Mouse (Mus musculus): ENCODE measurements around the gene Olfr1360. TPM values are rescaled to one million over a fixed set of nuclear protein-coding genes. Genes with fewer than 3 reads are reported as not detected.
"Not testable (repeated sequence)": the region's sequence is repeated elsewhere in the genome, so short reads cannot be mapped to it uniquely, and the experiment has no call there.

The Olfr1360 gene
- polyA plus RNA-seq, 1 experiment: not detected

DNA sequence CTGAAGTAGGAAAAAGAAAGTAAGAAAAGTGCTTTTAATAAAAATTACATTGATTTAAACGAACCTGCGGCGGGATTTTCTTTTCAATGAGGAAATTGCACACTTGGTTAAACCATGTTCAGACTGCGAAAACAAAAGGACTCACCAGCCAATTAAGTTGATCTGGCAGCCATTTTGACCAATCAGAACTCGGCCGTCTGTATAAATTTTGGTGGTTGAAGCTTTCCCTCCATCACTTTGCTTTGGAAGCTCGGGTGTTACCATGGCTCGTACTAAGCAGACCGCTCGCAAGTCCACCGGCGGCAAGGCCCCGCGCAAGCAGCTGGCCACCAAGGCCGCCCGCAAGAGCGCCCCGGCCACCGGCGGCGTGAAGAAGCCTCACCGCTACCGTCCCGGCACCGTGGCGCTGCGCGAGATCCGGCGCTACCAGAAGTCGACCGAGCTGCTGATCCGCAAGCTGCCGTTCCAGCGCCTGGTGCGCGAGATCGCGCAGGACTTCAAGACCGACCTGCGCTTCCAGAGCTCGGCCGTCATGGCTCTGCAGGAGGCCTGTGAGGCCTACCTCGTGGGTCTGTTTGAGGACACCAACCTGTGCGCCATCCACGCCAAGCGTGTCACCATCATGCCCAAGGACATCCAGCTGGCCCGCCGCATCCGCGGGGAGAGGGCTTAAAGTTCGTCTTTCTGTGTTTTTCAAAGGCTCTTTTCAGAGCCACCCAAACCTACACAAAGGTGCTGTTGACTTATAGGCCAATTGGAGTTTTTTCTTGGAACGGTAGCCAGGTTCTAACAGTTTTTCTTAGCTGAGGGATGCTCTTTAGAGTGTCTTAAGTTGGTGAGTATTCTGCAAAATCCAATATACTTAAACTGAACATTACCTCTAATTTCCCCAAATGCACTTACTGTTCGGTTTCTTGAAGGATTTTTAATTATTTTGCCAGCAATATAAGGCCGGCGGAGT is 40.5 kb upstream of the Olfr1360 start, which contains the start of gene Hist1h3h:
Gene Hist1h3h (plus strand): TSS at position 263 of the 961 bp plus-strand sequence.
- peak within 1 kb of the TSS; percentile 39 for H3K4me3 ChIP-seq (replicated peaks; ENCODE audit: insufficient read depth, low read depth, low read length)
- TF ChIP-seq POLR2A (IDR thresholded peaks at IDR 0.05; ENCODE audit: borderline replicate concordance, insufficient read depth, low read length): peak; percentile 64; the same call in 1 of the 2 replicates
- not testable (repeated sequence) for H3K27me3 ChIP-seq (ENCODE audit: control insufficient read depth, insufficient read depth, low read length); H3K4me1 ChIP-seq (ENCODE audit: control insufficient read depth, insufficient read depth, low read length); H3K27ac ChIP-seq (ENCODE audit: insufficient read depth, low read length)
- DNase-seq: peak; percentile 77 to 82
- WGBS: 5% methylated on average over 29 of the region's 56 CpGs

GRCm38 (mm10) chr13:21716540-21717391 is 39.6 kb upstream of the Olfr1360 start:
- peak overlapping the region; percentile 39 for H3K4me3 ChIP-seq (replicated peaks; ENCODE audit: insufficient read depth, low read depth, low read length)
- not testable (repeated sequence) for H3K27me3 ChIP-seq (ENCODE audit: control insufficient read depth, insufficient read depth, low read length); H3K4me1 ChIP-seq (ENCODE audit: control insufficient read depth, insufficient read depth, low read length); H3K27ac ChIP-seq (ENCODE audit: insufficient read depth, low read length)
- WGBS: 1% methylated on average over 15 of the region's 38 CpGs
- peak in 1 of 2 experiments; percentile 29 for DNase-seq

DNA sequence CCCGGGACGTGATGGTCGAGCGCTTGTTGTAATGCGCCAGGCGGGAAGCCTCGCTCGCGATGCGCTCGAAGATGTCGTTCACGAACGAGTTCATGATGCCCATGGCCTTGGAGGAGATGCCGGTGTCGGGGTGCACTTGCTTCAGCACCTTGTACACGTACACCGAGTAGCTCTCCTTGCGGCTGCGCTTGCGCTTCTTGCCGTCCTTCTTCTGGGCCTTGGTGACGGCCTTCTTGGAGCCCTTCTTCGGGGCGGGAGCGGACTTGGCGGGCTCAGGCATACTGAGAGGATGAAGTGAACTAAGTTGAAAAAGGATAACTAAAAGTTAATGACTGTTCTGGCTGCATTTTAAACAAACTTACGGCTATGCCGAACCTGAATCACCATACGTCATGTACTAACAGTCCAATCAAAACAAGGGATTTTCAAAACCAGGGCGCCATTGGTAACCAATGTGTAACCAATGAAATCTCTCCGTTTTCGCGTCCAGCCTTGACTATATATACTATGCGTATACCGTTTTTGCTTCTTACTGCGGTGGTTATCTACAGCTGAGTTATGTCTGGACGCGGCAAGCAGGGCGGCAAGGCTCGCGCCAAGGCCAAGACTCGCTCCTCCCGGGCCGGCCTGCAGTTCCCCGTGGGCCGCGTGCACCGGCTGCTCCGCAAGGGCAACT is 38.8 kb upstream of the Olfr1360 start, which contains the start of the genes Hist1h2bl and Hist1h2ai:
Gene Hist1h2bl (minus strand): TSS at position 280 of the 676 bp plus-strand sequence.
Gene Hist1h2ai (plus strand): TSS at position 559 of the 676 bp plus-strand sequence.
- H3K27me3 ChIP-seq (ENCODE audit: control insufficient read depth, insufficient read depth, low read length): not testable (repeated sequence)
- TF ChIP-seq POLR2A (IDR thresholded peaks at IDR 0.05; ENCODE audit: borderline replicate concordance, insufficient read depth, low read length): peak; percentile 90
- WGBS: 2% methylated on average over 39 of the region's 50 CpGs

DNA sequence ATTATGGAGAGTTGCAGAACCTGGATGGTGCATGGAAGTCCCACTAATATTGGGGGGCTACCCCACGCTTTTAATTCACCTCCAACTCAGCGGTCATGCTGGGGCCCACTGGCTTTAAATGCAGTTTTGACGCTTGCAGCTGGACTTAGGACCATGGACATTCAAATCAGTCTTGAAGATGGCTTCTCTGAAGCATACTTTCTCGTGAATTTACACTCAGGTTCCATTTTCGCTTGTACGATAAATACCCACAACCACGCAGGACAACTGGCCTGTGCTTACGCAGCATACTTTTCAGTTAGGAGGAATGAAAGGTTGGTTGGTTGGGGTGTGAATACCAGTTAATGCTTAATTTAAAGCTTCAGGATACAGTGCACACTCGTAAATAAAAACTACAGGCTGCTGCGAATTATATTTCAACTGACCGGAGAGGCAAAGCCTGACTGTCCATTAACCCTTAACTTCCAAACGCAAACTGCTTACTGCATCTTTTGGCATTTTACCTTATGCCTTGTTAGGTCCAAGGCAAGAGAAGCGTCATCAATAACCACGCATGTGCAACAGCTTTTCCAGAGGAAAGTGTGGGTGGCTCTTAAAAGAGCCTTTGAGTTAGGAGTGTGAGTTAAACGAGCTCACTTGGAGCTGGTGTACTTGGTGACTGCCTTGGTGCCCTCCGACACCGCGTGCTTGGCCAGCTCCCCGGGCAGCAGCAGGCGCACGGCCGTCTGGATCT is 38.1 kb upstream of the Olfr1360 start:
- under 1% methylated on average over 22 of the region's 22 CpGs for WGBS
- Histone ChIP-seq H3K4me1 (ENCODE audit: control insufficient read depth, insufficient read depth, low read length) (no peaks in the 10 kb centered on the region), H3K27ac (ENCODE audit: insufficient read depth, low read length) (no peak overlapping the region), H3K27me3 (ENCODE audit: control insufficient read depth, insufficient read depth, low read length) (no peaks in the 10 kb centered on the region), H3K4me3 (replicated peaks; ENCODE audit: insufficient read depth, low read depth, low read length) (peak overlapping the region; percentile 32)
- no peak for TF ChIP-seq POLR2A (IDR thresholded peaks at IDR 0.05; ENCODE audit: borderline replicate concordance, insufficient read depth, low read length)
- no peak for TF ChIP-seq CTCF (IDR thresholded peaks at IDR 0.05; ENCODE audit: borderline replicate concordance, insufficient read depth, low read depth, low read length)
- no peak for DNase-seq

More for the DNA sequence above, 38.8 kb upstream of the Olfr1360 start, which contains the start of the genes Hist1h2bl and Hist1h2ai:
- DNase-seq: peak; percentile 84 to 94
- H3K4me1 ChIP-seq (ENCODE audit: control insufficient read depth, insufficient read depth, low read length); H3K27ac ChIP-seq (ENCODE audit: insufficient read depth, low read length): not testable (repeated sequence)
- peak within 1 kb of the TSS; percentile 78 for H3K4me3 ChIP-seq (replicated peaks; ENCODE audit: insufficient read depth, low read depth, low read length)

DNA sequence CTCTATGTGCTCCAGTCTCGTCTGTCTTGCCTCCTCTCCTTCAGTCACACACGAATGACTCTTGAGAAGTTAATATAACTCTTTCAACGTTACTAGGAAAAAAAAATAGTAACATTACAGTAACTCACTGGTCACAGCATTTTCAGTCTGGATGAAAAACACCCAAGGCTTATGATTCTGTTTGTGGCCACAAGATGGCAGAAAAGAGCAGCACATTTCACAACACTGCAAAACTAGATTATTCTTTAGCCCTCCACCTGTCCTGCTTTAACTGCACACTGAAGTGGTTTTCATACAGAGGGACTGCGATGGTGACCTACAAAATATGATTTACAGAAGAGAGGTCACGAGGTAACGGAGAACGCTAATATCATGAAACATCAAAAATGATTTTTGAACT is 37.5 kb upstream of the Olfr1360 start:
- Histone ChIP-seq H3K4me1 (ENCODE audit: control insufficient read depth, insufficient read depth, low read length) (no peaks in the 10 kb centered on the region), H3K4me3 (replicated peaks; ENCODE audit: insufficient read depth, low read depth, low read length) (no peak overlapping the region), H3K27ac (ENCODE audit: insufficient read depth, low read length) (no peak overlapping the region), H3K27me3 (ENCODE audit: control insufficient read depth, insufficient read depth, low read length) (no peaks in the 10 kb centered on the region)
- no peak for TF ChIP-seq POLR2A (IDR thresholded peaks at IDR 0.05; ENCODE audit: borderline replicate concordance, insufficient read depth, low read length)
- TF ChIP-seq CTCF (IDR thresholded peaks at IDR 0.05; ENCODE audit: borderline replicate concordance, insufficient read depth, low read depth, low read length): peak; percentile 53; the same call in 1 of the 2 replicates
- DNase-seq: peak; percentile 71 to 74
- WGBS: under 1% methylated on average over 7 of the region's 7 CpGs

DNA sequence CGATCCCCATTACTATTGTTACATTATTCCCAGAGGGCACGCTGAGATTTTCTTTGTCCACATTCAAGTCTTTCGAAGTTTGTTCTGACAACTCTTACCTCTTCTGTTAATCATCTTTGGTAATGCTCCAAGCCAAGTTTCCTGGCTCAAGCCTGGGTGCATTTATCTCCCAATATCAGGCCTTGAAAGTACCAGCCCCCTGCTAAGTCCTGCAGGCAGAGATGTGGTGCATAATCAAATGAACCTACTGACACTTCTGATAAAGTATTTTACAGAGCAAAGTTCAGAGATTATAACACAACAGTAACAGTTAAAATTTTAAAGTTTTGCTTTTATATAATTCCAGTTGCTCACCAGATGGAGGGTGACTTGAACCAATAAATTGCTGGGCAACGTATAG is 34.5 kb upstream of the Olfr1360 start:
- H3K27ac ChIP-seq (ENCODE audit: insufficient read depth, low read length): no peak overlapping the region
- H3K27me3 ChIP-seq (ENCODE audit: control insufficient read depth, insufficient read depth, low read length): no peaks in the 10 kb centered on the region
- no peak overlapping the region for H3K4me3 ChIP-seq (replicated peaks; ENCODE audit: insufficient read depth, low read depth, low read length)
- DNase-seq: no peak
- 33% methylated on average over 4 of the region's 4 CpGs for WGBS
- TF ChIP-seq POLR2A (IDR thresholded peaks at IDR 0.05; ENCODE audit: borderline replicate concordance, insufficient read depth, low read length) (no peak), CTCF (IDR thresholded peaks at IDR 0.05; ENCODE audit: borderline replicate concordance, insufficient read depth, low read depth, low read length) (no peak)
- H3K4me1 ChIP-seq (ENCODE audit: control insufficient read depth, insufficient read depth, low read length): no peaks in the 10 kb centered on the region

Measured in cerebellum, adult 2 months (tissue).